13 mouse cellular contexts compared by ENCODE assay signal in the genomic region with DNA sequence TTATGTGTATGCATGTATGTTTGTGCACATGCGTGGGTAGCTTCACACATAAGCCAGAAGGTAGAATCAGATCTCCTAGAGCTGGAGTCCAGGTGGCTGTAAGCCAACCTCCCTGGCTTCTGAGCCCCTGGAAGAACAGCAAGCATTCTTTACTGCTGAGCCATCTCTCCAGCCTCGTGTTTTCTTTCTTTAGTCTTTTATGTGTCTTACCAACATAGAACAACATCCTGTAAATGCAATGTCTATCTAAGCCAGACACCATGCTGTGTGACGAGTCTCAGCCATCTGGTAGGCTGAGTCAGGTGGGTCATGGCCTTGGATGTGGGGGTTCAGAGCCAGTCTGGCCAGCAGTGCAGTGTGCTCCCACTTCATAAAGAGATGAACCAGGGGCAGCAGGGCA. TPM values are rescaled to one million over a fixed set of nuclear protein-coding genes. Genes with fewer than 3 reads are reported as not detected.
DNase-seq lines count a peak whose midpoint lies in the region; ATAC-seq and TF ChIP-seq lines count a peak whose summit lies in the region.
"Had no signal": no experiment of that assay in that cellular context is flagged by ENCODE, and none has a peak within 500 bp of the region (broad histone marks: within the 10 kb centered on the region; RNA-seq: fewer than 3 reads in every experiment).

No protein-coding gene starts in this region.

- no peak for DNase-seq in kidney, postnatal 10 days
- peak; percentile 77 for DNase-seq in brain, adult 2 months (ENCODE audit: low read depth, low spot score)
- DNase-seq in cerebellum, postnatal 14 days: peak; percentile 45 to 61
- DNase-seq in layer of hippocampus, postnatal 14 days (ENCODE audit: low spot score in 2 of 2): no peak
- DNase-seq: kidney, postnatal 14 days; thymus, postnatal 4 days had no signal

- no peak for TF ChIP-seq POLR2A in myocyte (IDR thresholded peaks at IDR 0.05; ENCODE audit: insufficient read length, low read depth)

- H3K27ac ChIP-seq in kidney, embryonic 16.5 days (ENCODE audit: low read length): peak overlapping the region; percentile 15; the same call in 1 of the 2 replicates
- H3K27ac ChIP-seq in forebrain, embryonic 16.5 days (ENCODE audit: low read length): no peak overlapping the region
- H3K27ac ChIP-seq: hindbrain, embryonic 13.5 days; neural tube, embryonic 12.5 days had no signal

- no peaks in the 10 kb centered on the region for H3K36me3 ChIP-seq in kidney, embryonic 16.5 days (ENCODE audit: insufficient read depth, low read length)
- H3K36me3 ChIP-seq in myocyte (ENCODE audit: control insufficient read depth, insufficient read depth): no peaks in the 10 kb centered on the region
- no peaks in the 10 kb centered on the region for H3K36me3 ChIP-seq in forebrain, embryonic 16.5 days (ENCODE audit: control insufficient read depth, insufficient read depth)
- H3K36me3 ChIP-seq: G1E; hindbrain, embryonic 13.5 days; neural tube, embryonic 12.5 days had no signal

- no peak for ATAC-seq in kidney, embryonic 16.5 days (ENCODE audit: low FRiP score, low TSS enrichment)
- ATAC-seq in forebrain, embryonic 16.5 days: no peak

- H3K79me2 ChIP-seq in myocyte (ENCODE audit: control insufficient read depth, insufficient read depth): no peaks in the 10 kb centered on the region

- peaks cover 22% of the 10 kb centered on the region for H3K4me1 ChIP-seq in kidney, embryonic 16.5 days (ENCODE audit: insufficient read depth, low read length)
- peaks cover 23% of the 10 kb centered on the region for H3K4me1 ChIP-seq in forebrain, embryonic 16.5 days (replicated peaks; ENCODE audit: control insufficient read depth, insufficient read depth, low read length)

- peaks cover 7% of the 10 kb centered on the region for H3K9me3 ChIP-seq in kidney, embryonic 16.5 days (ENCODE audit: low read length)
- peaks cover 3% of the 10 kb centered on the region; the same call in 1 of the 2 replicates for H3K9me3 ChIP-seq in forebrain, embryonic 16.5 days (ENCODE audit: control insufficient read depth, low read length)

- H3K27me3 ChIP-seq in kidney, embryonic 16.5 days (ENCODE audit: insufficient read depth, low read length): no peaks in the 10 kb centered on the region
- no peaks in the 10 kb centered on the region for H3K27me3 ChIP-seq in myocyte (ENCODE audit: control insufficient read depth, insufficient read depth, insufficient read length)
- H3K27me3 ChIP-seq in forebrain, embryonic 16.5 days (replicated peaks; ENCODE audit: control insufficient read depth, insufficient read depth, low read length): no peaks in the 10 kb centered on the region

- H3ac ChIP-seq in myocyte (ENCODE audit: control insufficient read depth, insufficient read length): no peak overlapping the region

- no peak overlapping the region for H3K4me3 ChIP-seq in kidney, embryonic 16.5 days (ENCODE audit: low read length)
- H3K4me3 ChIP-seq in myocyte: no peak overlapping the region
- H3K4me3 ChIP-seq in forebrain, embryonic 16.5 days (replicated peaks; ENCODE audit: low read length): no peak overlapping the region
- H3K4me3 ChIP-seq: hindbrain, embryonic 13.5 days; megakaryocyte, embryonic 14.5 days; neural tube, embryonic 12.5 days had no signal

- H3K4me2 ChIP-seq in kidney, embryonic 16.5 days (replicated peaks; ENCODE audit: low read depth, low read length): no peak overlapping the region
- H3K4me2 ChIP-seq in myocyte (ENCODE audit: low read depth): peak overlapping the region; percentile 28
- no peak overlapping the region for H3K4me2 ChIP-seq in forebrain, embryonic 16.5 days (ENCODE audit: low read length)
- H3K4me2 ChIP-seq: hindbrain, embryonic 13.5 days; neural tube, embryonic 12.5 days had no signal

- WGBS in kidney, embryonic 16.5 days: 45% methylated on average over 3 of the region's 3 CpGs
- WGBS in forebrain, embryonic 16.5 days: 47% methylated on average over 3 of the region's 3 CpGs

- H3K9ac ChIP-seq in kidney, embryonic 16.5 days (replicated peaks; ENCODE audit: low read length): no peak overlapping the region
- H3K9ac ChIP-seq in forebrain, embryonic 16.5 days (replicated peaks; ENCODE audit: low read depth, low read length): no peak overlapping the region
- H3K9ac ChIP-seq: hindbrain, embryonic 13.5 days; neural tube, embryonic 12.5 days had no signal

TF ChIP-seq in myocyte, 11 proteins besides CTCF, POLR2A, EP300 and RAD21:
- TF ChIP-seq E2F4 (IDR thresholded peaks at IDR 0.05; ENCODE audit: insufficient read depth) (no peak), SRF (IDR thresholded peaks at IDR 0.05; ENCODE audit: control insufficient read depth, insufficient read length, low read depth) (no peak), MYOD1 (IDR thresholded peaks at IDR 0.05; ENCODE audit: control insufficient read depth in 1 of 3, insufficient read length in 2 of 3, low read depth in 2 of 3) (peak in 2 of 3 experiments; percentile 50 to 53), USF1 (IDR thresholded peaks at IDR 0.05; ENCODE audit: low read depth) (peak; percentile 1), CEBPB (IDR thresholded peaks at IDR 0.05; ENCODE audit: insufficient read depth, poor library complexity, severe bottlenecking) (no peak)
TF ChIP-seq in myocyte: peak in this region for 2.

RNA-seq across cellular contexts. Expression of gene Atp23, which starts 22.9 kb away (rescaled TPM):
- 16.5 and 18.4 TPM in 2 replicates for polyA plus RNA-seq in kidney, embryonic 16.5 days (2015; fragmentation: Nextera tagmentation; extraction: Ambion mirVana)
- polyA plus RNA-seq in myocyte (2012; fragmentation: generic; extraction: Trizol): 6.3 TPM
- total RNA-seq in layer of hippocampus, postnatal 14 days (2021): 1 to 10 TPM; 8.9 to 9.2 TPM
- 10.0 and 10.5 TPM in 2 replicates for polyA plus RNA-seq in forebrain, embryonic 16.5 days (2015; fragmentation: Nextera tagmentation; extraction: Ambion mirVana)

RNA-seq across cellular contexts. Expression of gene Ctdsp2, which starts 54.4 kb away (rescaled TPM):
- polyA plus RNA-seq in kidney, embryonic 16.5 days (2015; fragmentation: Nextera tagmentation; extraction: Ambion mirVana): 70.5 and 76.1 TPM in 2 replicates
- 65.0 TPM for polyA plus RNA-seq in myocyte (2012; fragmentation: generic; extraction: Trizol)
- 10 to 100 TPM; 90.7 to 93.6 TPM for total RNA-seq in layer of hippocampus, postnatal 14 days (2021)
- 22.9 and 27.6 TPM in 2 replicates for polyA plus RNA-seq in forebrain, embryonic 16.5 days (2015; fragmentation: Nextera tagmentation; extraction: Ambion mirVana)

Comparison
In these comparisons a context has a peak if more than half of its experiments do, and no peak if none do; other contexts are left out.
1. DNase-seq: peak in brain, adult 2 months (single experiment) and cerebellum, postnatal 14 days (2 of 2); none in kidney, postnatal 10 days (single experiment) and layer of hippocampus, postnatal 14 days (0 of 2).